Mouse (Mus musculus) neural tube, embryonic 14.5 days (tissue): Measurements from ENCODE around the gene Stat3. TPM values are rescaled to one million over a fixed set of nuclear protein-coding genes. Genes with fewer than 3 reads are reported as not detected.
A peak's percentile ranks its signal among the peaks of the same experiment; 100 is the strongest.

Experiments used
- ATAC-seq: fragments of 200-750 bp; cut with Nextera tagmentation; 2 replicates; pipeline ENCODE4 v1.8.0; 2017; ENCODE audit warnings: low read depth, mild to moderate bottlenecking, moderate TSS enrichment, moderate library complexity
- H3K27ac ChIP-seq: fragments of 300-500 bp; sonication (generic); 2 replicates; pipeline ENCODE4 v1.5.1; 2014; ENCODE audit warnings: low read depth, mild to moderate bottlenecking, control low read depth, low read length, moderate library complexity, mixed read lengths
- H3K27me3 ChIP-seq: fragments of 300-500 bp; sonication (generic); 2 replicates; pipeline ENCODE4 v1.6.1; 2014; ENCODE audit warnings: low read length; ENCODE audit not compliant: control insufficient read depth, insufficient read depth
- H3K36me3 ChIP-seq: fragments of 300-500 bp; sonication (generic); 2 replicates; pipeline ENCODE4 v1.6.1; 2014; ENCODE audit warnings: low read length, mixed read lengths; ENCODE audit not compliant: control insufficient read depth, insufficient read depth
- H3K4me1 ChIP-seq: fragments of 300-500 bp; sonication (generic); 2 replicates; pipeline ENCODE4 v1.6.1; 2014; ENCODE audit warnings: low read length; ENCODE audit not compliant: control insufficient read depth, insufficient read depth
- H3K4me2 ChIP-seq: fragments of 300-500 bp; sonication (generic); 2 replicates; pipeline ENCODE4 v1.6.1; 2014; ENCODE audit warnings: mild to moderate bottlenecking, low read depth, low read length, control low read depth
- H3K4me3 ChIP-seq: fragments of 300-500 bp; sonication (generic); 2 replicates; pipeline ENCODE4 v1.5.1; 2014; ENCODE audit warnings: low read depth, low read length, control low read depth, mixed read lengths
- H3K9ac ChIP-seq: fragments of 300-500 bp; sonication (generic); replicated peaks from 2 replicates; pipeline ENCODE4 v1.6.1; 2014; ENCODE audit warnings: low read depth, mild to moderate bottlenecking, control low read depth, low read length, mixed read lengths
- H3K9me3 ChIP-seq: fragments of 300-500 bp; sonication (generic); 2 replicates; pipeline ENCODE4 v1.6.1; 2016; ENCODE audit warnings: low read length; ENCODE audit not compliant: control insufficient read depth
- WGBS: fragments of 180-500 bp; shearing (Covaris S2); extraction: QIAGEN DNeasy Blood & Tissue Kit; methylation state at CpG from one replicate; pipeline ENCODE4 v1.1.7; 2014; 5-methylcytosine and 5-hydroxymethylcytosine counted together
- polyA plus RNA-seq: library from polyadenylated mRNA; unstranded; fragments of >200 nt; fragmentation: Nextera tagmentation; extraction: Ambion mirVana; gene quantifications from 2 replicates; pipeline ENCODE4 v1.2.1, GENCODE M21; 2014

Stat3 gene
- polyA plus RNA-seq, 1 experiment from 2014 or later: 45.6 TPM

GRCm38 (mm10) chr11:100938711-100939511 is 429 bp downstream of the Stat3 start:
- Histone ChIP-seq H3K36me3 (no peaks in the 10 kb centered on the region), H3K4me3 (peak overlapping the region; percentile 97), H3K27me3 (no peaks in the 10 kb centered on the region), H3K27ac (peak overlapping the region; percentile 85), H3K4me2 (peak overlapping the region; percentile 56), H3K4me1 (peaks cover 9% of the 10 kb centered on the region; the same call in 1 of the 2 replicates), H3K9ac (peak overlapping the region; percentile 88), H3K9me3 (no peaks in the 10 kb centered on the region)
- ATAC-seq: peak; percentile 7
- 2% methylated on average over 47 of the region's 48 CpGs for WGBS

GRCm38 (mm10) chr11:100938112-100938511 is 1.2 kb downstream of the Stat3 start:
- Histone ChIP-seq H3K4me3 (peak overlapping the region; percentile 97), H3K9me3 (no peaks in the 10 kb centered on the region), H3K36me3 (no peaks in the 10 kb centered on the region), H3K4me2 (peak overlapping the region; percentile 56), H3K9ac (peak overlapping the region; percentile 39; the same call in 1 of the 2 replicates), H3K27me3 (no peaks in the 10 kb centered on the region), H3K27ac (peak overlapping the region; percentile 41; the same call in 1 of the 2 replicates), H3K4me1 (peaks cover 9% of the 10 kb centered on the region; the same call in 1 of the 2 replicates)
- no peak for ATAC-seq
- 13% methylated on average over 5 of the region's 5 CpGs for WGBS

- ATAC-seq: no peak
- no peak overlapping the region for H3K9ac ChIP-seq
- H3K4me1 ChIP-seq: peaks cover 9% of the 10 kb centered on the region; the same call in 1 of the 2 replicates
- no peaks in the 10 kb centered on the region for H3K36me3 ChIP-seq
- peak overlapping the region; percentile 56 for H3K4me2 ChIP-seq
- H3K27ac ChIP-seq: no peak overlapping the region
- no peaks in the 10 kb centered on the region for H3K27me3 ChIP-seq
- no peaks in the 10 kb centered on the region for H3K9me3 ChIP-seq
- WGBS: 63% methylated on average over 4 of the region's 4 CpGs
- H3K4me3 ChIP-seq: peak overlapping the region; percentile 97; the same call in 1 of the 2 replicates
These were observed 2.0 kb downstream of the Stat3 start for GRCm38 (mm10) chr11:100937295-100937694.

DNA sequence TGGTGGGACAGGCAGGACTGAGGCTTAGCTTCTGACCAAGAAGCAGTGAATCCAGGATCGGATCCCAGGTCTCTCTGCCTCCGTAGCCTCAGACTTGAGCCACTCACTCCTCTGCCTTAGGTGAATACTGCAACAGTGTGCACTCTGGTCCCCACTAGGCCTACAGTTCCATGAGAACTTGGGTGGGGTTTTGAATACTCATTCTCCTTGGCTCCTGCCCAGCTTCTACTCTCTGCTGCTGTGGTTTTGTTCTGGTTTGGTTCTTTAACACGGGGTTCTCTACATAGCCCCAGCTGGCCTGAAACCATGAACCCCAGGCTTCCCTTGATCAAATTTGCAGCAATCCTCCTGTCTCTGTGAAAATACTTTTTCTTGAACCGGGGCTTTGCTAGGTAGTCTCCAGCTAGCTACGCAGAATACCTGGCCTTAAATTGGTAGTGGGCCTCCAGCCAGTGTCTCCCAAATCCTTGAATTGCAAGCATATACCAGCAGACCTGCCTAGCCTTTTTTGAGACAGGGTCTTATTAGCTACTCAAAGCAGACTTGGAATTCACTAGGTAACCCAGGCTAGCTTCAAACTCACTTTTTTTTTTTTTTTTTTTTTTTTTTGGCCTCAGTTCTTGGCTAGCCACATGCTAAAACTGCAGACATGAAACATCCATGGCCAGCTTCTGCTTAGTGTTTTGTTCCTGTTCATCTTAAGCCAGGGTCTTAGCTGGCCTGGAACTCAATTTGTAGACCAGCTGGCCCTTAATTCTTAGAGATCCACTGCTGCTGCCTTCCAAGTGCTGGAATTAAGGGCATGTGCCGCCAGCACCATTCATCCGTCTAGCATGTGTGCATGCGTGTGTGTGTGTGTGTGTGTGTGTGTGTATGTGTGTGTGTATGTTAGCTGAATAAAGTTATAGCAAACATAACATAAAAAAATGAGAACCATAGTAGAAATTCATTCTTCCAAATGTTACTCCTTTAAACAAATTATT is 3.7 kb downstream of the Stat3 start:
- peaks cover 9% of the 10 kb centered on the region; the same call in 1 of the 2 replicates for H3K4me1 ChIP-seq
- 84% methylated on average over 8 of the region's 8 CpGs for WGBS
- no peak for ATAC-seq
- H3K4me3 ChIP-seq: no peak overlapping the region
- H3K9ac ChIP-seq: no peak overlapping the region
- H3K27ac ChIP-seq: no peak overlapping the region
- no peaks in the 10 kb centered on the region for H3K27me3 ChIP-seq
- no peaks in the 10 kb centered on the region for H3K9me3 ChIP-seq
- H3K4me2 ChIP-seq: no peak overlapping the region
- no peaks in the 10 kb centered on the region for H3K36me3 ChIP-seq

DNA sequence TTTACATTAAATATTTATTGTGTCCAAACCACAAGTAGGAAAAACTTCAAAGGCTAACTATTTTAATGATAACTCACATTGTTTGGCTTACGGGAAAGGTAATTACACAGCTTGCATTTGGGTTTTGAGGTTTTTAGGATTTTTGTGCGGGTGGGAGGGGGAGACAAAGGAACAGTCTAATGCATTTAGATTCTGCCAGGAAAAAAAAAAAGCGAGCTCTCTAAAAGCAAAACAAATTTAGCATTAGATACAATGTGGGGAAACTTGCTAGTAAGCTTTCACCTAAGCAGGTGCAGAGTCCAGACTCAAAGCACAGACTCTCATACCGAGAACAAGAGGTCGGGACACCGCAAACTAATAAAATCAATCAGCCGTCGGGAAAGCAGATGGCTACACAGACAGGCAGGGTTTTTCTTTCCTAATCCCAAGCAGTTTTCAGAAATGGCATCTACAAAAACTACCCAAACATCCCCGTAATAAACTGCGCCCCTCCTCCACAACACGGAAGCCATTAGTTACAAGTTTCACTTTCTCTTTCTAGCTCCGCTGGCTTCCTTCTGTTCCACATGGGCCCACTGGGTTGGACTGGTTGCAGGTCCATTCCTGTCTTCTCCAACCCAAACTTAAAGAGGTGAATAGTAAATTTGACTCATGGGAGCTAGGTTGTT is 8.0 kb downstream of the Stat3 start:
- no peaks in the 10 kb centered on the region for H3K4me1 ChIP-seq
- no peaks in the 10 kb centered on the region for H3K36me3 ChIP-seq
- H3K4me3 ChIP-seq: no peak overlapping the region
- H3K27me3 ChIP-seq: no peaks in the 10 kb centered on the region
- H3K9ac ChIP-seq: no peak overlapping the region
- no peak for ATAC-seq
- WGBS: 47% methylated on average over 12 of the region's 12 CpGs
- H3K4me2 ChIP-seq: no peak overlapping the region
- H3K9me3 ChIP-seq: no peaks in the 10 kb centered on the region
- H3K27ac ChIP-seq: no peak overlapping the region

DNA sequence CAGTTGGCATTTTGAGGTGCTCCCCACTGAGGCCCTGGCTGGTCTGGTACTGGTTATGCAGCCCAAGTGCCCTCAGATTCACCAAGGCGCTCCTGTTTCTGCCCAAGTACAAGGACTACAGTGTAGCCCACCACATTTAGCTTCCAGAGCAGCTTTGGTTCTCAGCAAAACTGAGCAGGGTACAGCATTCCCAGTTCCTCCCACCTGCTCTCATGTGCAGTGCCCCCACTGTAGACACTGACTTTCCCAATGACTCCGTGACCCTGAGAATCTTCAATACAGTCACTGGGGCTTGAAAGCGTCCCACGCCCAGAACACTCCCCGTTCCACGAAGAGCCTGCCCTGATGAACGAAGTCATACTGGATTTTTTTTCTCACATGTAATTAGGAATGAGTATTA is 8.7 kb downstream of the Stat3 start:
- 77% methylated on average over 7 of the region's 7 CpGs for WGBS
- Histone ChIP-seq H3K27me3 (no peaks in the 10 kb centered on the region), H3K4me2 (no peak overlapping the region), H3K4me1 (no peaks in the 10 kb centered on the region), H3K4me3 (no peak overlapping the region), H3K27ac (no peak overlapping the region), H3K9me3 (no peaks in the 10 kb centered on the region), H3K36me3 (no peaks in the 10 kb centered on the region), H3K9ac (no peak overlapping the region)
- no peak for ATAC-seq

DNA sequence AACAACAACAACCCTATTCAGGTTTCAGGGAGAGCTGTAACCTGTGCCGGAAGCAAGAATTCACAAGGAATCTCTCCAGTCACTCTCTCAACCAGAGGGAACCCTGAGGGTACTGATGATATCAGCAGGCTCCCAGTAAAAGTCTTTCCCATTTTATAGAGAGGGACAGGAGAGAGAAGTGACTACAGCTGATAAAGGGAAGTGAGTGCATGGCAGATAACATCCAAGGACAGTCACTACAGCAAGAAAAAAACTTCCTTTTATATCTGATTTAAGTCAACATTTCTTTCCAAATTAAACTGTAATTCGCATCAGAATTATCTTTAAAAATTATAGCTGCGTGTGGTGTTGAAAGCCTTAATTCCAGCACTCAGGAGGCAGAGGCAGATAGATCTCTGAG is 12.0 kb downstream of the Stat3 start:
- no peak for ATAC-seq

GRCm38 (mm10) chr11:100924386-100924919 is 14.9 kb downstream of the Stat3 start:
- H3K36me3 ChIP-seq: no peaks in the 10 kb centered on the region
- ATAC-seq: no peak
- no peak overlapping the region for H3K4me3 ChIP-seq
- no peak overlapping the region for H3K4me2 ChIP-seq
- H3K27me3 ChIP-seq: no peaks in the 10 kb centered on the region
- H3K27ac ChIP-seq: no peak overlapping the region
- H3K9me3 ChIP-seq: no peaks in the 10 kb centered on the region
- 88% methylated on average over 1 of the region's 1 CpGs for WGBS
- no peak overlapping the region for H3K9ac ChIP-seq
- H3K4me1 ChIP-seq: no peaks in the 10 kb centered on the region

More for the DNA sequence above, 12.0 kb downstream of the Stat3 start:
- no peak overlapping the region for H3K4me2 ChIP-seq
- no peak overlapping the region for H3K9ac ChIP-seq
- H3K36me3 ChIP-seq: no peaks in the 10 kb centered on the region
- H3K9me3 ChIP-seq: no peaks in the 10 kb centered on the region
- H3K4me3 ChIP-seq: no peak overlapping the region
- H3K4me1 ChIP-seq: no peaks in the 10 kb centered on the region
- WGBS: 89% methylated on average over 3 of the region's 3 CpGs
- H3K27ac ChIP-seq: no peak overlapping the region
- H3K27me3 ChIP-seq: no peaks in the 10 kb centered on the region
